Mouse (Mus musculus): Measurements from ENCODE around the gene Vmn2r7. TPM values are rescaled to one million over a fixed set of nuclear protein-coding genes. Genes with fewer than 3 reads are reported as not detected.
"Not testable (repeated sequence)": the region's sequence is repeated elsewhere in the genome, so short reads cannot be mapped to it uniquely, and the experiment has no call there.

Gene Vmn2r7
- not detected in 2 replicates for polyA plus RNA-seq (2015; fragmentation: Nextera tagmentation; extraction: Ambion mirVana)

DNA sequence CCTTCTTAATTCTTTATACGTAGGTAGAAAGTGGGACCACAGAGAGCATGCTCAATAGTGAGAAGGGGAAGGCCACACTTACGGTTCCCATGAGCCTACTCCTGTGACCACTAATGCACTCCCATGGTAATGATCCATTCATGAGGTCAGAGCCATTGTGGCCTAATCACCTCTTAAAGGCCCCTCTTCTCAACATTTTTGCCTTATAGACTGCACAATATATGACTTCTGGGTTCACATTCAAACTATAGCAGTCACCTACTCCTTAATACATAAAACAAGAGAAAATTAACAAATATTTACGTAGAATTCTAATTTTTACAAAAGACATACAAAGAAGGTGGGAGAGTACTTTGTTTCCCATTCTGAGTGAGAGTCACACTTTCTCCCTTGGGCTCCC, at the start of gene Vmn2r7:
Vmn2r7 (minus strand) TSS at position 101 of the 400 bp plus-strand sequence.
- ATAC-seq (ENCODE audit: low FRiP score, low TSS enrichment); H3K27me3 ChIP-seq (ENCODE audit: control insufficient read depth, insufficient read depth, low read length); H3K27ac ChIP-seq (replicated peaks); H3K9ac ChIP-seq (ENCODE audit: low read length); H3K4me1 ChIP-seq (replicated peaks; ENCODE audit: control insufficient read depth, insufficient read depth); H3K36me3 ChIP-seq (ENCODE audit: control insufficient read depth, insufficient read depth, low read length); H3K4me3 ChIP-seq (ENCODE audit: low read depth, low read length); H3K9me3 ChIP-seq (ENCODE audit: control insufficient read depth, low read length); H3K4me2 ChIP-seq (replicated peaks; ENCODE audit: low read depth); DNase-seq (ENCODE audit: low spot score): not testable (repeated sequence)
- WGBS: 92% methylated on average over 2 of the region's 3 CpGs

DNA sequence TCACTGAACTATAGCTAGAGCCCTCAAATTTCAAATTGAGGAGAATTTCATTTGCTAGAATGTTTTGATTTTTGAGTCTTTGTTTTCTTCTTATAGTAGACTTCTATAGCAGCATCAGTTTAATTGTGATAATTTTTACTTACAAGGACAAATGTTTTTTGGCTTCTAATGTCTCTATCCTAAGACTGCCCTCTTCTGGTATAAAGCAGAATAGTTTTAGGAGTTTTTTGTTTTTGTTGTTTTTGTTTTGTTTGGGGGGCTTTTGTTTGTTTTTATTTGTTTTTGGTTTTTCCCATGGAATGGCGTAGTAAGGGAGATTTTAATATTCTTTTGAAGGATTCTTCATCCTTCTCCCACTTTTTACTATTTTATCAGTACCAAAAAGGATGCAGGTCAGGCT, 45.2 kb upstream of the Vmn2r7 start:
- TF ChIP-seq CTCF (IDR thresholded peaks at IDR 0.05; ENCODE audit: low read depth): 0 out of 2 replicates have a peak, but pooled peaks have one; percentile 20
- no peak for TF ChIP-seq EP300 (optimal IDR thresholded peaks at IDR 0.05)
- ATAC-seq (ENCODE audit: low FRiP score, low TSS enrichment): no peak
- no peaks in the 10 kb centered on the region for H3K27me3 ChIP-seq (ENCODE audit: control insufficient read depth, insufficient read depth, low read length)
- H3K4me3 ChIP-seq (ENCODE audit: low read depth, low read length): no peak overlapping the region
- H3K36me3 ChIP-seq (ENCODE audit: control insufficient read depth, insufficient read depth, low read length): no peaks in the 10 kb centered on the region
- no peak overlapping the region for H3K4me2 ChIP-seq (replicated peaks; ENCODE audit: low read depth)
- H3K4me1 ChIP-seq (replicated peaks; ENCODE audit: control insufficient read depth, insufficient read depth): no peaks in the 10 kb centered on the region
- no peak overlapping the region for H3K9ac ChIP-seq (ENCODE audit: low read length)
- H3K9me3 ChIP-seq (ENCODE audit: control insufficient read depth, low read length): no peaks in the 10 kb centered on the region
- 55% methylated on average over 1 of the region's 1 CpGs for WGBS
- DNase-seq (ENCODE audit: low spot score): no peak
- H3K27ac ChIP-seq (replicated peaks): no peak overlapping the region

DNA sequence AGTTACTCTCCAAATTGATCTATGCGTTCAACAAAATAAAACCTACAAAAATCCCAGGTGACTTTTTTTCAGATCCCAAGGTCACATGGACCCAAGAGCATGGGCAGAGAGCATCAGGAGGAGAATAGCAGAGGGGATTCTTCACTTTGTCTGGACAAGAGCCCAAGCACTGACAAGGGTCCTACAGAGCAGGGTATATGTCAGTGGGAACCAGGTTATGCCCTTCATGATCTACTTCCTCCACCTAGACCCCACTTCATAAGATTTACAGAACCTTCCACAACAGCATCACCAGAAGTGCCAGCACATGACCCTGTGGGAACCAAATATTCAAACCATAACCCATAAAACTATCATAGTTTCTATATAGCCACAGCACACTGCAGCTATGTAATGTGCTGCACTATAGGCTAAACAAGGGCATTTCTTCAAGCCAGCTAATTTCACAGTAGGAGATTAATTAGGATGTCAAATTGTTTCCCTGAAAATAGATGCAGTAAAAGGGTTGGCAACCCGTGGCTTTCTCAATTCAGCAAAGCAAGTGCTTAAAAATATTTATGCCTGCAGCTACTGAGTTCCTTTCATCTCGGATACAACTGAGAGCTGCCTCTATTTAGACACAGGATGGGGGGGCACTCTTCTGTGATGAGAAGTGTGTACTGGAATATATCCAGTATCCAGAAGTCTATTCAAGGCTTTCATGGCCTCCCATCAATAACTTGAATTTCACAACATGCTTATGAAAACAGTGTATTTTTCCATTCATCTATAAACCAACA, 33.8 kb upstream of the Vmn2r7 start:
- no peak overlapping the region for H3K9ac ChIP-seq (ENCODE audit: low read length)
- H3K4me1 ChIP-seq (replicated peaks; ENCODE audit: control insufficient read depth, insufficient read depth): no peaks in the 10 kb centered on the region
- no peaks in the 10 kb centered on the region for H3K27me3 ChIP-seq (ENCODE audit: control insufficient read depth, insufficient read depth, low read length)
- H3K4me3 ChIP-seq (ENCODE audit: low read depth, low read length): no peak overlapping the region
- H3K4me2 ChIP-seq (replicated peaks; ENCODE audit: low read depth): no peak overlapping the region
- H3K27ac ChIP-seq (replicated peaks): no peak overlapping the region
- 45% methylated on average over 3 of the region's 3 CpGs for WGBS
- no peak for TF ChIP-seq CTCF (IDR thresholded peaks at IDR 0.05; ENCODE audit: low read depth)
- TF ChIP-seq EP300 (optimal IDR thresholded peaks at IDR 0.05): no peak
- ATAC-seq (ENCODE audit: low FRiP score, low TSS enrichment) (no peak), DNase-seq (ENCODE audit: low spot score) (no peak)
- no peaks in the 10 kb centered on the region for H3K36me3 ChIP-seq (ENCODE audit: control insufficient read depth, insufficient read depth, low read length)
- H3K9me3 ChIP-seq (ENCODE audit: control insufficient read depth, low read length): no peaks in the 10 kb centered on the region

DNA sequence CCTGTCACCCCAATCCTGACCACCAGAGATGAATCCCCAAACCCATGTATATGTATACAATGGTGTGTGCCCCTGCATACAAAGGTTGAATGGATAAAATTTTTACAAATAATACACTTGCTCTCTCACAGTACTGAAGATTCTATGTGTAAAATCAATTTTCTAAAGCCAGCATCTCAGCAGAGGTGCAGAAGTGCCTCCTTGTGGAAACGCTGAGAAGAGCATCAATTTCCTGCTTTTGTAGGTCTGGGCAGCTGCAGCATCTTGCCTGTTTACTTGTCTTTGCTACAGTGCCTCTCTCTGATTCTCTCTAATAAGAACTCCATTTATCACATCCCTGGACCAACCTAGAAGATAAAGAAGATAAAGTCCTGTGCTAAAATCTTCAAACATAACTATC, 32.1 kb upstream of the Vmn2r7 start:
- no peaks in the 10 kb centered on the region for H3K9me3 ChIP-seq (ENCODE audit: control insufficient read depth, low read length)
- ATAC-seq (ENCODE audit: low FRiP score, low TSS enrichment) (no peak), DNase-seq (ENCODE audit: low spot score) (no peak)
- TF ChIP-seq EP300 (optimal IDR thresholded peaks at IDR 0.05) (no peak), CTCF (IDR thresholded peaks at IDR 0.05; ENCODE audit: low read depth) (peak; percentile 33)
- no peaks in the 10 kb centered on the region for H3K4me1 ChIP-seq (replicated peaks; ENCODE audit: control insufficient read depth, insufficient read depth)
- no peak overlapping the region for H3K9ac ChIP-seq (ENCODE audit: low read length)
- no peak overlapping the region for H3K27ac ChIP-seq (replicated peaks)
- H3K36me3 ChIP-seq (ENCODE audit: control insufficient read depth, insufficient read depth, low read length): no peaks in the 10 kb centered on the region
- no peaks in the 10 kb centered on the region for H3K27me3 ChIP-seq (ENCODE audit: control insufficient read depth, insufficient read depth, low read length)
- 46% methylated on average over 1 of the region's 1 CpGs for WGBS
- H3K4me3 ChIP-seq (ENCODE audit: low read depth, low read length): no peak overlapping the region
- no peak overlapping the region for H3K4me2 ChIP-seq (replicated peaks; ENCODE audit: low read depth)

DNA sequence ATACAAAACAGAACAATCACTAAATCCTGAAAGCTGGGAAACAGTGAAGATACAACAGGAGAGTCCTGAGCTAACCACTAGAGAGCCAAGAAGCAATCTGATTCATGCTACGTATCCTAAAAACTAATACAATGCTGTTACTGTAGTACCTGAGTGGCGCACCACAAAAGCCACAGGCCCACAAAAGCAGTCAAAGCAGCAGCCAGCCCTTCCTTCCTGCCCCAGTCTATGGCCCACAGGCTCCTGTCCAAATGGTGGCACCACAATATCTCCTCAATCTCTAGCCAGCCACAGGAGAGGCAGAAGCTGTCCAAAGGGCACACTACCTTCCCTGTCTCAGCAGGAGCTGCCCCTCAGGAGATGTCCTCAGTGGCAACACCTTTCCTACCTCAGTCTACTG, 1.7 kb downstream of the Vmn2r7 start:
- DNase-seq (ENCODE audit: low spot score): no peak
- H3K36me3 ChIP-seq (ENCODE audit: control insufficient read depth, insufficient read depth, low read length): no peaks in the 10 kb centered on the region
- no peaks in the 10 kb centered on the region for H3K4me1 ChIP-seq (replicated peaks; ENCODE audit: control insufficient read depth, insufficient read depth)
- WGBS: 90% methylated on average over 2 of the region's 2 CpGs
- no peak for TF ChIP-seq EP300 (optimal IDR thresholded peaks at IDR 0.05)
- no peak for TF ChIP-seq CTCF (IDR thresholded peaks at IDR 0.05; ENCODE audit: low read depth)
- no peak for ATAC-seq (ENCODE audit: low FRiP score, low TSS enrichment)
- no peaks in the 10 kb centered on the region for H3K9me3 ChIP-seq (ENCODE audit: control insufficient read depth, low read length)
- H3K4me3 ChIP-seq (ENCODE audit: low read depth, low read length): no peak overlapping the region
- H3K27me3 ChIP-seq (ENCODE audit: control insufficient read depth, insufficient read depth, low read length): no peaks in the 10 kb centered on the region
- no peak overlapping the region for H3K4me2 ChIP-seq (replicated peaks; ENCODE audit: low read depth)
- no peak overlapping the region for H3K27ac ChIP-seq (replicated peaks)
- H3K9ac ChIP-seq (ENCODE audit: low read length): no peak overlapping the region

DNA sequence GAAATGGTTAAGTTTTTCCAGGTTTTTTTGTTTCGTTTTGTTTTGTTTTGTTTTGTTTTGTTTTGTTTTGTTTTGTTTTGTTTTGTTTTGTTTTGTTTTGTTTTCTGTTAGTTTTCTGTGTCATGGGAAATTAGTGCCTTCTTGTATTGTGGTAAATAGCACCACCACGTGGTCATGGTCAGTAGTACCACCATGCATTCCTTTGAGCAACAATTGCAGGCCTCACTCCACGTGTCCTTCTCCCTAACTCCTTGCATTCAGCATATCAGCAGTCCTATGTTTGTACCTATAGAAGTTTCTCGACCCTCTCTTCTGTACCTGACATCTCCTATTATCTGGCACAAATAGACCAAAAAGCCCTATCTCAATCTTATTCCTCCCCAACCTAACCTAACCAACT, 2.3 kb downstream of the Vmn2r7 start:
- no peak overlapping the region for H3K4me3 ChIP-seq (ENCODE audit: low read depth, low read length)
- TF ChIP-seq EP300 (optimal IDR thresholded peaks at IDR 0.05): no peak
- TF ChIP-seq CTCF (IDR thresholded peaks at IDR 0.05; ENCODE audit: low read depth): peak; percentile 78
- no peak overlapping the region for H3K27ac ChIP-seq (replicated peaks)
- WGBS: 7% methylated on average over 4 of the region's 4 CpGs
- H3K9ac ChIP-seq (ENCODE audit: low read length): no peak overlapping the region
- no peaks in the 10 kb centered on the region for H3K36me3 ChIP-seq (ENCODE audit: control insufficient read depth, insufficient read depth, low read length)
- H3K9me3 ChIP-seq (ENCODE audit: control insufficient read depth, low read length): no peaks in the 10 kb centered on the region
- no peaks in the 10 kb centered on the region for H3K27me3 ChIP-seq (ENCODE audit: control insufficient read depth, insufficient read depth, low read length)
- ATAC-seq (ENCODE audit: low FRiP score, low TSS enrichment): no peak
- no peaks in the 10 kb centered on the region for H3K4me1 ChIP-seq (replicated peaks; ENCODE audit: control insufficient read depth, insufficient read depth)
- H3K4me2 ChIP-seq (replicated peaks; ENCODE audit: low read depth): no peak overlapping the region
- DNase-seq (ENCODE audit: low spot score): peak; percentile 49
